Mouse (Mus musculus) megakaryocyte, embryonic 14.5 days (primary cell): Measurements from ENCODE around the gene Lat2.

Experiments used
- FLI1 ChIP-seq: IDR thresholded peaks from 2 replicates; pipeline ENCODE4 v1.6.1; 2012; ENCODE audit warnings: low read length, inconsistent platforms, mixed read lengths
- GATA1 ChIP-seq: IDR thresholded peaks from 3 replicates; pipeline ENCODE4 v1.6.1; 2012; ENCODE audit warnings: mixed read lengths, low read length, inconsistent platforms, borderline replicate concordance

GRCm38 (mm10) chr5:134617071-134617470, 2.2 kb upstream of the Lat2 start:
- TF ChIP-seq GATA1 = no peak
- no peak for TF ChIP-seq FLI1
